Mouse (Mus musculus) kidney, adult 18-20 months (tissue): ENCODE measurements around the gene Spats2l.

Experiments
- DNase-seq: peaks from one replicate; pipeline ENCODE4 v3.0.0; 2021

Spats2l gene

DNA sequence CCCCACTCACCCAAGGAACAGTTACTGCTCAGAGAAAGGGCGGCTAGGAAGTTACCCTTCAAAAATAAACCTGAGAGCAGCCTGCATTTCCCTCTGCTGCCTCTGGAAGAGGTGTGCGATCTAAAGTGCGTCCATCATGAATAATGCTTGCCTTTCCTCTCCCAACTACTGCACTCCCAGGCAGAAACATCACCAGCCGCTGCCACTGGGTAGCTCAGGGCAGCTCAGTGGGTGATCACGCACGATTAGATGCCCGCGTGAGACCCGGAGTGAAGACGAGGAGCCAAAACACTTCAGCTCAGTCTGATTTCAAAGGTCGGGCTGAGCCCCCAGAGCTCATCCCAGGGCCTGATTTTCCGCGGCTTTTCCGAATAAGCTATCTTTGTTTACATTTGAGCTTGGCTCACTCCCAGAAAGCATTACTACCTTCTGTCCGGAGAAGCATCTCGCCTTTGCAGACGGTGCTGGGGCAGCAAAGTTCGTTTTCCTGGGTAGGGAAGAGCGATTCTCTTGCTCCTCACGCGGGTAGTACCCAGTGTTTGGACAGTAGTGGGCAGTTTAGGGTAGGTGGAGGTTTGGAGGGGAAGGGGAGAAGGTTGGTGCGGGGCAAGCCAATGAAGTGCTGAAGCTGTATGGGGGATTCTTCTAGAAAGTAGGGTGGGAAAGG lies at the start of gene Spats2l:
TSS of gene Spats2l (plus strand) at position 162 of the 667 bp plus-strand sequence.
- peak; percentile 60 for DNase-seq

DNA sequence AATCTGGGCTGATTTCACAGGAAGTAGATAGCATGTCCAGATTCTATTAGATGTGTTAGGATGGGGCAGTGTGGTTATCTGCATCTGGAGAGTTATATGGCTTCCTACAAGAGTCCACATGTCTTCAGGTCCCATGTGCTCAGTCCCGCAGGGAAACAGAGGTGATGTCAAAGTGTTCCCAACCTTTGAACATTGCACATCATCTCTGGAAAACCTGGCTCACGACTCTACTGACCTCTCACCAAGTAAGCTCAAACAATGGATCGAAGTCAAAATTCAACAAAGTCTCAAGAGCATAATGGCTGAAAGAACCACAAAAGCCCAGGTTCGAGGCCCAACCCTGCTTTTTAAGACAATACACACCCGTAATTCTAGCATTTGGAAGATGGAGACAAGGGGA lies 48.7 kb upstream of the Spats2l start:
- no peak for DNase-seq

DNA sequence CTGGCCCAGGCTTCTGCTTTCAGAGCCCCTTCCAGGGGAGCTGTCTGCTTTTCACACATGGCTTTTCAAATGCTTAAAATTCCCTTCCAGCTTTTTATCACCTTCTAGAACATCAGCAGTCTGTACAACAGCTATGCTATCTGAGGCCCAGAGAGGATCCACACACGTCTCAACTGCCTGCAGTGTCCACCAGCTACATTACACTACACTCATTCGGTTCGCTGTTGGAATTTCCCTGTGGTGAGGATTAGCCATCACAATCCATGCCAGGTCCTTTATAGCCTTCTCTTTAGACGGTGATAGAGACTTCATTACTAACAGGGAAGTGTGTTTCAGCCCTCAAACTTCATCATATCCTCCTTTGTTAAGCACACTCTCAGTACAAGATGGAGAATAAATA lies 38.1 kb upstream of the Spats2l start:
- DNase-seq = no peak

DNA sequence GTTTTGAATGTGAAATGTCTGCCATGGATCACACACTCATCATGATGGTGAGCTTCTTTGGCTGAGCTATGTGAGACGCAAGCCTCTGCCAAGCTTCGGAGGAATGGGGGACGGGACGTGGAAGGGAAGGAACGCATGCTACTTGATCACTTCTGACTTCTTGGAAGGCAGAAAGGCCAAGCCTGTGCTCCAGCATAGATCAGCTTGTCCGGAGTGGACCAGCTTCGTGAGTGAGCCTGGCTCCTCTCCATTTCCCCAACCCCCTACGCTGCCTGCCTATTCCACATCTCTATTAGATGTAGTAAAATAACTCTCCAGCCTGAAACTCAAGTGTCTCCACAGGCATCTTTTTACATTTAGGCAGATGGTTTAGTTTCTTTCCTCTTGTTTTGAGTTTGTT lies 32.2 kb upstream of the Spats2l start:
- DNase-seq = peak; percentile 50

DNA sequence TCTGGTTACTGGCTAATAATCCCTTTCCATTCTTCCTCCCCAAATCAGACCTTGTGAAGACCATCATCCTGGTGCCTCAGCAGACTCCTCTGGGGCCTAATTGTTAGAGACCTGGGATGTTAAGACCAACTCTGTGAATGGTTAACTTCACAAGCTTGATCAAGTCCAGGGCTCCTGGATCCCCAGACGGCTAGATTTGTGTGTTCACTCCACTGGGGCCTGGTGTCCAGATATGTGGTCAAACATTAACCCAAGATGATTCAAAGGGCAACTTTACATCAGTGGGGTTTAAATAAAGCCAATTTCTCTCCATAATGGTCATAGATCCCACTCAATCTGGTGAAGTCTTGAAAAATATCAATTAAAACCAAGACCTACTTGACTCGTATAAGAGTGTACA lies 31.7 kb upstream of the Spats2l start:
- DNase-seq = peak; percentile 36

DNA sequence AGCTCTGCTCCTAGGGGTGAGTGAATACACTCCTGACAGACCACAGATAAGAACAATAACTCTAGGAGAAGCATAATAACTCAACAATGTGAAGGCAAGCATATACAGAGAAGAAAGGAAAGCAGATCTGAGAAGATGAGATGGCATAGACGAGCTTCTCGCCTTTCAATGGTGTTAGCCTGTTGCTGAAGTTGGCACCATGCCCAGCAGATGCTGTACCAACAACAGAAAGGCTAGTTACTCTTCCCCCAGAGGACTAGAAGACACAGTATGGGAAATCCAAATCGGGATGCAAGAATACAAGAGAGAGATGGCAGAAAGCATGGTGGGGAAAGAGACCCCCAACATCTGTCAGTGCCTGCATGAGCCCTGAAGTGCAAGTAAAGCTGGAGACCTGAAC lies 22.2 kb upstream of the Spats2l start:
- DNase-seq = no peak

DNA sequence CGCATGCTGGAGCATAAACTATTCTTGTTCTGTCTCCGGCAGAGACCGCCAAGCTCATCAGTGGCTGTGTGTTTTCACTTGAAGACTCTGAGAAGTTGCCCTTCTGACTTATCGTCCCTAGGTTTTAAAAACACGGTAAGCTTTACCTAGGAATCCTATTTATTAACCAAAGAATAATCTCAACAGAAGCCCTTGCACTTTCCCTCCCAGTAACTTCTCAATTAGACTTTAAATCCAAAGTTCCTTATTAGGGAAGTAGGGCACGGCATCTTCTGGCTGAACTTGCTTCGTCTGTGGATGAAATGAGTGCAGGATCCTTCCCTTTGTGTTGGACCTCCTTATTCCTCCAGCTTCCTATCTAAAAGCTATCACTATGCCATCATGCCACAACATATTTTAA lies 7.6 kb upstream of the Spats2l start:
- no peak for DNase-seq

DNA sequence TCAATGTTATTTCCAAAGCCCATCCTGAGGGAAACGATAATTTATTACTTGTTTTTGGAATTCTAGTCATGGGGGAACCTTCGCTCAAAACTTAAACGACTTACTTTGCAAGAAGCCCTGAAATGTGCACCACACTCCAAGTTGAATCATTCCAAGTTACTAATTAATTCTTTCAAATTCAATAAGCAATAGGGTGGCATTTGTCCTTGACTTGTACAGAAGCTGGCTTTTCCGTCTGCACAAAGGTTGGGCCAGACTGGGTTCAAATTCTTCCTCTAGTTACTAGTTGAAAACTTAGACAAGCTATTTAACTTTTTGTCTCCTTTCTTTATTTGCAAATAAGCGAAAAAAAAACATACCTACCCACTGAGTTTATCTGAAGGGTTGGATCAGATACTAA lies 636 bp upstream of the Spats2l start:
- DNase-seq = no peak

DNA sequence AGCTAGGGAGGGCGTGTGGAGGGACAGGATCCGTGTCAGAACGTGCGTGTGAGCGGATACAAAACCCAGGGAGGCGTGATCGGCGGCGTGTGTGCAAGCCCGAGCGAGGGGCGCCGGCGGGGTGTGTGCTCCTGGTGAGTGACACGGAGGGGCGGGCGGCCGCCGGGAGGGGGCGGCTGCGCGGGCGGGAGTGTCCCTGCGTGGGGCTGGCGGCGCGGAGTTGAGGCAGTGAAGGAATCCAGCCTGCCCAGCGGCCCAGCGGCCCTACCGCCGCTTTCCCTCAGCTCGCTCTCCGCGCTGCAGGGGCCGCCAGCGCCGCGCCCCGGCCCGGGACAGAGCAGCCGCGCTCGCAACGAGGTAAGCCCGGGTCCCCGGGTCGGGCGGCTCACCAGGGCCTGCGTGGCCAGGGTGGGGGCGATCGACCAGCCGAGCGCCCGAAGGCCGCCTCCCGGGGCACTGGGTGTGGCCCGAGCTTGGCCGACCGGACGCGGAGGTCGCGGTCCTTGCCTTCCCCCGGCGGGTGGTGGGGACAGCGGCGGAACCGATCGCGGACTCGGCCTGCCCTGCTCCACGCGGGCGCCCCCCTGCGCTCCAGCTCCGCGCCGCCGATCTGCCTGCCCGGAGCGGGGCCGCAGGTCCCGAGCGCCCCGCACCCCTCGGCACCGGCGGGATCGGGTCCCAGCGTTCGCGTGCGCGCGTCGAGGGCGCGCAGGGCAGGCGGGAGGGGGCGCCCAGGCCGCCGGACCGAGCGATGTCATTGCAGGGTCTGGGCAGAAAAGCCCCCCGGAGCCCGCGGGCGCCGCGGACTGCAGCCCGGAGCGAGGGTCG lies 920 bp downstream of the Spats2l start:
- DNase-seq = peak; percentile 82

DNA sequence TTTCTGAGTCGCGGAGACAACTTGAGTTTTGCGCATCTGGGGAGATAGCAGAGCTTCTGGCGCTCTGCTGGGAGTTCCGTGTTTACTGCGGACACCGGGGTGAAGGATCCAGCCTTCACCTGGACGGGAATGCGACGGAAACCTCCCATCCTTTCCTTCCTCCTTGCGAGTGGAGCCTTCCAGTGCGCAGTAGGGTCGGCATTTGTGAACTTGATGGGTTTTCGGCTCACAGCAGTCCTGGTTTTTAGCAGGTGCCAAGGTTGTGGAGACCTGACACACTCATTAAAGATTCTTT lies 1.5 kb downstream of the Spats2l start:
- peak; percentile 56 for DNase-seq

DNA sequence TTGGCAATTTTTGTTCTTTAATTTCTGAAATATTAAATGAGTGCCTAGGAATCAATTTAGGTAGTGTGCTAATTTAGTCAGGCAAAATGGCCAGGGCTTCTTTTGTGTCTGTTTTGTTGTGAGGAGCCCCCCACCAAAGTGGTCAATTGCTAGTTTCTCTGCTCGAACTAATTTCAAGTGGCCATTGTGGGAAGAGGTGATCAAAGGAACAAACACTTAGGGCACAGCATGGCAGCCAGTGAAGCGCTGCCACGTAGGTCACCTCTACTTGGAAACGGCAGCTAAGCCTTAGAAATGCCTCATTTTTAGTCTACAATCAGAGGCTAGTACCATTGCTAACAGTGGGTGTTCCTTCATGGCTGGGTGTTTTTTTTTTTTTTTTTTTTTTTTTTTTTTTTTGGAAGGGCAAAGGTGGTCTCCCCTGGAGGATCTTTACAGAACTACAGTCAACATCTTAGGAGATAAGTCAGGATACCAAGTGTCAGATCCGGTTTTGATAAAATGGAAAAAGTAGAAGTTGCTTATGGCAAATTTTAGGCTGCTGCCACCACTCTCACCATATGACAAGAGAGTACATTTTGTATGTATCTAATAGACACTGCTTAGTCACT lies 2.8 kb downstream of the Spats2l start:
- DNase-seq = no peak

DNA sequence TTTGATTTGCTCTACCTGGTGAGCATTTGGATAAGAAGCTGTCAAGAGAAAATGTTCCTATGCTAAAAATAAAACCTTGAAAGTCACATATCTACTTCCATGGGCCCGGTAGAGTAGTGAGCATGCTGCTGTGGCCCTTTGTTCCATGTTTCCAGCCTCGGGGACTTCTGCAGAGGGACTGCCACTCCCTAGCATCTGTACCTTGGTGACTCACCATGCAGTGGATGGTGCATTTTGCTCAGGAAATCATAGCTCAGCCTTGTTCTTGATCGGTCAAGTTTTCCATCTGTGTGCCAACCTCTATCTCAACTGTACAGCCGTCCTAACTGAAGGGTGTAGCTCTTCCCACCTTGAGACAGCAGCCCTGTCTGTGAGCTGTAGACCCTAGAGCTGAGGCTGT lies 10.3 kb downstream of the Spats2l start:
- no peak for DNase-seq

DNA sequence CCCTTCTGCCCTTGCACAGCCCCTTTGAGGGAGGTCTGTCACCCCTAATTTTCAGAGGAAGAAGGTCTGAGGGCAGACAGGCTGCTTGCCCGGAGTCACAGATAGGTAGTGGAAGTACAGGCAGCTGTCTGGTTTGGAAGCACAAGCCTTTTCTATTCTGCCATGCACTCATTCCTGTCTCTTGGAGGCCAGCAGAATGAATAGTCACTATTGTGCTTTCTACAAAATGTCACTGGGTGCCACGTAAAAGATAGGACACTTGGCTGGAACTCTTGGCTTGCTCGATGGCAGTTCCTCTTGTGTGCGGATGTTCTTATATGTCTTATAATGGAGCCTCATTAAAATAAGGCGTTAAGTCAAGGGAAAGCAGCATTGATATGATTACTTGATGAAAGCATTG lies 15.9 kb downstream of the Spats2l start:
- DNase-seq = no peak

DNA sequence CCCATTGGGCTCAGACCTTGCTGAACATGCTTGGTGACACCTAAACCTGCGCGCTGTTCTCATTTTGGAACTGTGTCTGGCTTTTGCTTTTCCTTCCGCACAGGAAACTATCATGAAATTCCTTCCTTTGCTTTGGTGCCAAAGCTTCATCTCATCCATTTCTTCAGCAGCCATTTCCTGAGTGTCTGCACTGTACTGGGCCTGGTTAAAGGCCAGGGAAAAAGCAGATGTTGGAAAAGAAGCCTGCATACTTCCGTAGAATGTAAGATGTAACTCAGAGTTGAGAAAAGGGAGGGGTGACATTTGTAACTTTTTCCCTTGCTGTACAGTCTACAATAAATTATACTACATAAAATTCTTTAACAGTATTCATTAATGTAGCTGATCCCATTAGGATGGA lies 18.2 kb downstream of the Spats2l start:
- DNase-seq = no peak

DNA sequence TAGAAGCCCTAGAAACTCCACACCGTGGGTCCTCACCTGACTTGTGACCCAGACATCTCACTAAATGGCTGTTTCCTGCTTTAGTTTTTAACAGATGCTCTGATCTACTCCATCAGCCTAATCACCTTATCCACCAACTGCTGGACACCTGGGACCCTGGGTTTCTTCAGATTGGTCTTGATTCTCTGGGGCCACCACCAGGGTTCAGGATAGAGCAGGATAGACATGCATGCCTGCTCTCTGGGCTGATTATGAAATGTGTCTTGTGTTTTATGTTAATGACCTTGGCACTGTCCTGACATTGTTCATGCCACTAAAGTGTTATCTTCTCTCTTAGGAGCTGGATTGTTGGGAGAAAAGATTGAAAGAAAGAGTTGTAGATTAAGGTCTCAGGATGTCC lies 21.9 kb downstream of the Spats2l start:
- no peak for DNase-seq

DNA sequence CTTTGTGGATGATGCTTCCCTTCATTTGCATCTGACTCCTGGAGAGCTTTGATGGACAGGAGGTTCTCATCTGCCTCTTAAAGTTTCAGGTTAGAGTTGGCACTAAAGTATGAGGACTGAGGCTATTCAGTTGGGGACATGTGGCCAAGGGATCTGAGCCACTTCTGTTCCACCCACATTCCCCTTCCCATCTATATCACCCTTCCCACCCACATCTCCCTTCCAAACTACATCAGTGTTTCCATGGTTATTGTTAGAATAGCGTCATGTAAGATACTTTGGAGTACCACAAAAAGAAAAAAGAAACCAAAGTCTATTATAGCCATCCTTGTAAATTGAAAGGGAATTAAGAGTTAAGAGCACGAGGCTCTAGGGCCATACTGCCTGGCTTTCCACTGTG lies 25.4 kb downstream of the Spats2l start:
- no peak for DNase-seq

DNA sequence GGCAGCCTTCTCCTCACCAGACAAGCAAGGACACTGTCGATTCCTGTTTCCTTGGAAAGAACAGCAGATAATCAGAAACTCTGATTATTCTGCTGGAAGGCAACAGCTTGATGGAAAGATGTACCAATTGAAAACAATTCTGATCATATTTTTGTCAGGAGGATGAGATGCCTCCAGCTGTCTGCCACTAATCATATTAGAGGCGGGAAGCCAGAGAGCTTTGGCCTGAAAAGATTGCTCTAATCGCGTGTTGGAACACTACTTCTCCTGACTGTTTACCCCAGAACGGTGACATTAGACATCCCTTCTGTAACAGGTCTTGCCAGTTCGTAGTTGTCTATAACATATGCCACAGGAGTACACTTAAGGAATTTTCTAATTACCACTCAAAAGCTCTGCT lies 26.9 kb downstream of the Spats2l start:
- DNase-seq = no peak

DNA sequence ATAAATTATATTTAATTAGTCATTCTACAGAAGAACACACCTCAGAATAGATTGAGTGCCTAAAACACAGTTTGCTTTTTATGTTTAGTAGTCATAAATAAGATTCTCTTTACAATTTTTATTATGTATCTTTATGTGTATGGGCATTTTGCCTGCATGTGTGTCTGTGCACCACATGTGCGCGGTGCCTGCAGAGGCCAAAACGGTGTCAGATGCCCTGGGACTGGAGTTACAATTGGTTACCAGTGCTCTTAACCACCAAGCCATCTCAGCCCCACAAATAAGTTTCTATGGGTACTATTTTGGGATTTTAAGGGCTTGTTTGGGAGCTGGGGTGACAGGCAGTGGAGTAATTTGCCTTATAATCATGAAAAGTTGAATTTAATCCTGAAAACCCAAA lies 32.2 kb downstream of the Spats2l start:
- no peak for DNase-seq

DNA sequence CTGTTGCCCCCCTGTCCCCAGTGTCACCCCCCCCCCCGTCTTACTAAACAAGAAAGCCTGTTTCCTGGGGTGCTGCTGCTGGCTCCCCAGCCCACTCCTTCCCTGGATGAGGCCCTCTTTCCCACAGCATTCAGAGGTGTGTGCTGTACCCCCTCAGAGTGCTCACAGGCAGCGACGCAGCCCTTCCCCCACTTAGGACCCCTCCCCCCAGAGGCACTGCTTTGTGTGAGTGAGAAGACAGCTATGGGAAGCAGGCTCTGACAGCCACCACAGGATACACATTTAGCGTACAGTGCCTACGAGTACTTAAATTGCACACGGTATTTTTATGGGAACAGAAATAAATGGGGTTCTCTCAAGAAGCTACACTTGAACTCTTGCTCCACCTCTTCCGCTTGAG lies 33.9 kb downstream of the Spats2l start:
- DNase-seq = no peak

DNA sequence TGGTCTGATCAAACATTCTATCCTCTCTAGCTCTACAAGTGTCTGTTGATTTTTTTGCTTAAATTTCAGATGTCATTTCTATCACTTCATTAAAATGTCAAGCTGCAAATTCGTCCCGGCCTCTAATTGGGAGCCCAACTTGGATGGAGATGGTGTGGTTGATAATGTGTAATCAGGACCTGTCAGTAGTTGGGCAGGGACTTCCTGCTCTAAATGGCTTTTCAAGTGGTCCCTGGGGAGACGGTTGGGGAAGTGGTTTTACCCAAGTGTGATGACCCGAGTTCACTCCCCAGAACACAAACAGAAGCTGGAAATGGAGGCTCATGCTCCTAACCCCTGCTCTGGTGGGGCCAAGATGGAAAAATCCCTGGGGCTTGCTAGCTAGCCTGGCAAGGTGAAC lies 36.3 kb downstream of the Spats2l start:
- DNase-seq = no peak

DNA sequence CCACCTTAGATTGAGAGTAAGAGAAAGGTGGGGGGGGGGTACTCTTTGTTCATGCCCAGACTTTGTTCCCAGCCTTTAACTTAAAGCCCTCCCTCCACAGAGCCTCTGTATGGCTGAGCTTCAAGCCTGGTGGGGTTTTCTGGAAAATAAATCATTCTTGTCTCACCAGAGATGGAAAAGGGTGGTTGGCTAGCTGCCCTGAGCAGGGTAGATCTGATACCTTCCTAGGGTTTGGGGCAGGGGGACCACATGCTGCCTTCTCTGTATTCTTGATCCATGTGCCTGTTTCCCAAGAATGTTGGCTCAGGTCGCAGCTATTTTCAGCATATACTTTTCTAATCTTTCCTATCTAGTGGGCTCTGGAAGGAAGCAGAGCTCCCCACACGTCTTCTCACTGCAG lies 43.1 kb downstream of the Spats2l start:
- DNase-seq = no peak

DNA sequence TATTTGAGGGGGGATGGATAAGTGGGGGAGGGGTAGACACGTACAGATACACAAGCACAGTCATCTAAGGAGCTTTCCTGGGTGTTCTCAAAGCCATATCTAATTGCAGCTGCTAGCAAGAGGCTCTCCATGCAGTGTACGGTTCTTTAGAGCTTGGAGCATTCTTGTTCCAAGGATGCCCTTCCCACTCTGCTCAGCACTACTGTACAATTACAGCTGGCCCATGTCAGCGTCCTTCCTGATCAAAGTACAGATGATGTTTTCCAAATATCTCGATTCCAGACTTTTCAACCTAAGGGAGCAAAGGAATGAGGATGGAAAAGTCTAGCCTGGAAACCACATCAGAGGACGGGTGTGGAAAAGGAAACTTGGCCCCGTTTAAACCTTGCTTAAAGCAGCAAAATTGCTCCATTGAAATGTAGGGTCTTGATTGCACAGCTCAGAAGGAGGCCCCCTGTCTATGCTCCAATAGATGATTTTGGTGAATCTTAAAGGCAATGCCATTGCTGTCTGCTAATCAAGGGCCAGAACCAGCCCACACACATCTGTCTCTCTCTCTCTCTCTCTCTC lies 46.6 kb downstream of the Spats2l start:
- DNase-seq = no peak

DNA sequence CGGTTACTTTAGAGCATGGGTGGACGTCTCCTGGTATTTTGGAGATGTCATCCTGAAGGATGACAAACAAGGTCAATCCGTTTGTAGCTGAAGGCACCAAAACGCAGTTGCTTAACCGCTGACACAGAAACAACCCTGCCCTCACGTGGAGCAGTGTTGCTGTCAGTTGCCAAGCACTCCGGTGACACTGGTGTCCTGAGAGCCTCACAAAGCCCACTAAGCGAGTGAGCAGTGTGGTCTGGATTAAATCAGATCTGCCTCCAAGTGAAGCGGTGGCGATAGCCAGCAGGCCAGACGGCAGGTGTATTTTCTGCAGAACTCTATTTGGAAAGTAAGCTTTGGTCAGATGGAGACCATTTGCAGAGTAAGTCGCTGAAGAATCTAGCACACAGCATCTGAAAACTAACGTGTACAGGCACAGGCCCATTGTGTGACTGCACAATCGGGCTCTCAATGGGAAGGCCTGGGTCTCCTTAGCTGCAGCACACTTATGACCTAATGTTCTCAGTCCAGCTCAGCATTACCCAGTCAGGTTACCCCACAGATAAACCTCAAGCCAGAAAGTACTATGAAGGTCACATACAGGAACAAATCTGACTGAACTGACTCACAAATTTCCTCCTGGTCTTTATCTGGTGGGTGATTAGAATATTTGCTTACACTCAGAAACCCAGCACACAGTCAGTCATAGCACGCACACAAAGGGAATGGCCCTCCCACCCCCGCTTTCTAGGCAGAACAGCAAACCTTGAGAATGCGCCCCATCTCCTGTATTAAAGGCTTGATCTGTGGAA lies 51.2 kb downstream of the Spats2l start:
- no peak for DNase-seq
